Mouse (Mus musculus) layer of hippocampus, postnatal 36 days (tissue): Measurements from ENCODE around the gene Fbxo39. TPM values are rescaled to one million over a fixed set of nuclear protein-coding genes. Genes with fewer than 3 reads are reported as not detected.

Experiments used
- DNase-seq, 2 experiments: peaks; one replicate each; pipeline ENCODE4 v3.0.0; 2022
- total RNA-seq, 2 experiments: library from RNA; stranded (reverse); gene quantifications; 2 replicates each; pipeline ENCODE4 v1.2.3; 2021

The Fbxo39 gene
- total RNA-seq, 2 experiments from 2014 or later = not detected

GRCm38 (mm10) chr11:72363523-72364240 is 49.4 kb downstream of the Fbxo39 start:
- no peak for DNase-seq

GRCm38 (mm10) chr11:72364526-72364925 is 50.3 kb downstream of the Fbxo39 start:
- DNase-seq = no peak

GRCm38 (mm10) chr11:72366126-72366525 is 51.9 kb downstream of the Fbxo39 start:
- DNase-seq = no peak

GRCm38 (mm10) chr11:72367934-72368674 is 53.9 kb downstream of the Fbxo39 start:
- DNase-seq = no peak

Other genes starting within 250 kb of the Fbxo39 start
- 10 to 100 TPM; 26.0 to 27.9 TPM for gene Pitpnm3, start 178.7 kb upstream of the Fbxo39 start, total RNA-seq
- 10 to 100 TPM; 11.7 to 12.4 TPM for gene Gm43951, start 107.6 kb upstream of the Fbxo39 start, total RNA-seq
- gene 4933427D14Rik, start 107.0 kb upstream of the Fbxo39 start, total RNA-seq = 10 to 100 TPM; 25.5 to 30.7 TPM
- 10 to 100 TPM; 33.0 to 36.4 TPM for gene Txndc17, start 106.9 kb upstream of the Fbxo39 start, total RNA-seq
- 10 to 100 TPM; 12.6 to 15.8 TPM for gene Med31, start 98.9 kb upstream of the Fbxo39 start, total RNA-seq
- gene Slc13a5, start 47.2 kb upstream of the Fbxo39 start, total RNA-seq = 1 to 10 TPM; 6.5 to 6.9 TPM
- gene Xaf1, start 12.8 kb upstream of the Fbxo39 start, total RNA-seq = 1 to 10 TPM; 3.6 to 5.8 TPM
- gene Tekt1, start 48.0 kb downstream of the Fbxo39 start, total RNA-seq = 1 to 10 TPM; 2.2 to 3.1 TPM
- 1 to 10 TPM; 1.5 to 2.7 TPM for gene Smtnl2, start 97.3 kb downstream of the Fbxo39 start, total RNA-seq
- not detected for gene Ggt6, start 121.1 kb downstream of the Fbxo39 start, total RNA-seq
- 10 to 100 TPM; 51.3 to 52.2 TPM for gene Mybbp1a, start 126.9 kb downstream of the Fbxo39 start, total RNA-seq
- 100 to 1,000 TPM in 1 of 2 experiments, 10 to 100 TPM in 1; 91.4 to 129 TPM for gene Spns2, start 175.5 kb downstream of the Fbxo39 start, total RNA-seq
- under 1 TPM; 0.25 to 0.30 TPM for gene Spns3, start 236.1 kb downstream of the Fbxo39 start, total RNA-seq